Mouse (Mus musculus) forebrain, postnatal 0 days (tissue): ENCODE measurements at regions not wholly inside any gene's neighbourhood (a gene's known extent, or its start where the extent isn't known, plus 50 kb on each side); places are given as distances from the start of the nearest gene placed in this dataset.

Source experiments
- ATAC-seq: fragments of 200-750 bp; cut with Nextera tagmentation; 2 replicates; pipeline ENCODE4 v1.8.0; 2017; ENCODE audit warnings: mild to moderate bottlenecking, moderate library complexity
- DNase-seq: peaks from one replicate; pipeline ENCODE4 v3.0.0-alpha.2; 2015
- H3K27ac ChIP-seq: fragments of 300-500 bp; sonication (generic); 2 replicates; pipeline ENCODE4 v1.5.1; 2014; ENCODE audit warnings: low read depth, mild to moderate bottlenecking, antibody characterized with exemption, low read length, moderate library complexity, mixed read lengths
- H3K27me3 ChIP-seq: fragments of 300-500 bp; sonication (generic); 2 replicates; pipeline ENCODE4 v1.6.1; 2014; ENCODE audit warnings: mild to moderate bottlenecking, low read length, mixed read lengths; ENCODE audit not compliant: insufficient read depth
- H3K36me3 ChIP-seq: fragments of 300-500 bp; sonication (generic); 2 replicates; pipeline ENCODE4 v1.6.1; 2014; ENCODE audit warnings: mild to moderate bottlenecking, moderate library complexity; ENCODE audit not compliant: insufficient read depth
- H3K4me1 ChIP-seq: fragments of 300-500 bp; sonication (generic); 2 replicates; pipeline ENCODE4 v1.6.1; 2014; ENCODE audit warnings: antibody characterized with exemption; ENCODE audit not compliant: insufficient read depth
- H3K4me2 ChIP-seq: fragments of 300-500 bp; sonication (generic); 2 replicates; pipeline ENCODE4 v1.6.1; 2014; ENCODE audit warnings: low read depth, mild to moderate bottlenecking, moderate library complexity
- H3K4me3 ChIP-seq: fragments of 300-500 bp; sonication (generic); 2 replicates; pipeline ENCODE4 v1.5.1; 2014; ENCODE audit warnings: low read depth, low read length, mixed read lengths
- H3K9ac ChIP-seq: fragments of 300-500 bp; sonication (generic); 2 replicates; pipeline ENCODE4 v1.6.1; 2014; ENCODE audit warnings: mild to moderate bottlenecking
- H3K9me3 ChIP-seq: fragments of 300-500 bp; sonication (generic); 2 replicates; pipeline ENCODE4 v1.6.1; 2016; ENCODE audit warnings: low read length
- CTCF ChIP-seq: sonication (generic); IDR thresholded peaks from 2 replicates; pipeline ENCODE4 v1.5.1; 2016; ENCODE audit warnings: antibody characterized with exemption, control low read depth, low read depth
- WGBS: fragments of 180-500 bp; shearing (Covaris S2); extraction: QIAGEN DNeasy Blood & Tissue Kit; methylation state at CpG from one replicate; pipeline ENCODE4 v1.1.7; 2014; 5-methylcytosine and 5-hydroxymethylcytosine counted together

DNA sequence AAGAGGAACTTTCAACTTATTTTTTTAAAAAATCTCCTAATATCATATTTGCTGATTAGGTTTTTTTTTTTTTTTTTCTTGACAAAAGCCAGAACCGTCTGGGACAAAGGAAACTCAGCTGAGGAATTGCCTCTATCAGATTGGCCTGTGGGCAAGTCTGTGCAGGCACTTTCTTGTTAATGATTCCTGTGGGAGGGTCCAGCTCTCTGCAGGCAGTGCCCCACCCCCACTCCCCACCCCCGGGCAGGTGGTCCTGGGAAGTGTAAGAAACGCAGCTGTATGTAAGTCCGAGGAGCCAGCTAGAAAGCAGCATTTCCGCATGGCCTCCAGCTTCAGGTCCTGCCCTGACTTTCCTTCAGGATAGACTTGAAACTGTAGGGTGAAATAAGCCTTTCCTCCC, 377.7 kb downstream of the Sox2 start:
- Histone ChIP-seq H3K4me1 (0 out of 2 replicates have a peak, but pooled peaks cover 2% of the 10 kb centered on the region), H3K4me3 (no peak overlapping the region), H3K4me2 (no peak overlapping the region), H3K9ac (no peak overlapping the region), H3K27ac (no peak overlapping the region), H3K36me3 (no peaks in the 10 kb centered on the region), H3K9me3 (no peaks in the 10 kb centered on the region), H3K27me3 (no peaks in the 10 kb centered on the region)
- TF ChIP-seq CTCF, result no peak
- WGBS, result 21% methylated on average over 5 of the region's 5 CpGs
- ATAC-seq, result no peak
- no peak for DNase-seq

DNA sequence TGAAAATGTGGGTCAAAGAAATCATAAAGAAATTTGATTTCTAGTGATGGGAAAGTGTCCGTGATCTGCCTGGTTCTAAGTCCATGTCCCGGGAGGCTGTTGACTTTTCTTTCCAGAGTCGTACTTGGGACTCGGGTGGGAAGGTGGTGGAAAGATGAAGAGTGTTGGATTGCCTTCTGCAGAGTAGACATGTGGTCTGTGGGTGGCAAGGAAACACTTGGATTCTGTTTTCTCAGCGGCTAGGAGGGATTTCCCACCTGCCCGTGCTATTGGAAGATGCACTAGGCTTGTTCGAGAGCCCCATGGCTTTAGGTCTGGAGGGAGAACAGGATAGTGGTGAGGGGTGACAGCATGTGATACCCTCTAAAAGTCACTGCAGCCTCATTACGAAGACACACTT, 379.7 kb downstream of the Sox2 start:
- no peak for ATAC-seq
- WGBS, result 95% methylated on average over 8 of the region's 8 CpGs

GRCm38 (mm10) chr3:35033587-35033986, 383.4 kb downstream of the Sox2 start:
- no peaks in the 10 kb centered on the region for H3K36me3 ChIP-seq
- no peaks in the 10 kb centered on the region for H3K4me1 ChIP-seq
- DNase-seq (no peak), ATAC-seq (no peak)
- no peaks in the 10 kb centered on the region for H3K27me3 ChIP-seq
- TF ChIP-seq CTCF, result no peak
- 69% methylated on average over 8 of the region's 8 CpGs for WGBS
- no peaks in the 10 kb centered on the region for H3K9me3 ChIP-seq
- no peak overlapping the region for H3K4me3 ChIP-seq
- H3K9ac ChIP-seq, result no peak overlapping the region
- no peak overlapping the region for H3K27ac ChIP-seq
- no peak overlapping the region for H3K4me2 ChIP-seq

More for the DNA sequence above, 379.7 kb downstream of the Sox2 start:
- no peak overlapping the region for H3K4me2 ChIP-seq
- DNase-seq, result no peak
- H3K9ac ChIP-seq, result no peak overlapping the region
- no peaks in the 10 kb centered on the region for H3K9me3 ChIP-seq
- no peak overlapping the region for H3K4me3 ChIP-seq
- H3K27me3 ChIP-seq, result no peaks in the 10 kb centered on the region
- 0 out of 2 replicates have a peak, but pooled peaks cover 2% of the 10 kb centered on the region for H3K4me1 ChIP-seq
- H3K36me3 ChIP-seq, result no peaks in the 10 kb centered on the region
- H3K27ac ChIP-seq, result no peak overlapping the region
- no peak for TF ChIP-seq CTCF

DNA sequence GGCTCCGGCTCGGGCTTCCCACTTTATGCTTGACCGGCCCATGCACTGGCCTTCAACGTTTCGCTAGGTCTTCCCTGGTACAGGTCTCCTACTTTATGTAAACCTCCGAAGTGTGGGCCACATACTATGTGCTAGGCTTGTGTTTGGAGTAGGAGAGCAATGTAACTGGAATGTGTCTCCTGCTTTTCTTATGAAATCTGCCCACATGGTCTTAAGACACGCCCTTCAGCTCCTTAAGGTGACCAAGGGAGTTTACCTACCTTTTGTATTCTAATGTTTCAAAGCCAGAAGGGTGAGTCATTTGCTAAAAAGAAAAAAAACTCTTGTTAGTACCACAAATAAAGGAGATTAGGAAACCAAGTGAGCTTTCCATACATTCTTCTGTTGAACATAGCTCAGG, 385.0 kb downstream of the Sox2 start:
- H3K4me3 ChIP-seq, result no peak overlapping the region
- ATAC-seq, result no peak
- DNase-seq, result no peak
- TF ChIP-seq CTCF, result no peak
- no peaks in the 10 kb centered on the region for H3K27me3 ChIP-seq
- no peak overlapping the region for H3K27ac ChIP-seq
- H3K9ac ChIP-seq, result no peak overlapping the region
- H3K4me1 ChIP-seq, result no peaks in the 10 kb centered on the region
- H3K9me3 ChIP-seq, result no peaks in the 10 kb centered on the region
- no peak overlapping the region for H3K4me2 ChIP-seq
- 88% methylated on average over 7 of the region's 7 CpGs for WGBS
- H3K36me3 ChIP-seq, result no peaks in the 10 kb centered on the region

DNA sequence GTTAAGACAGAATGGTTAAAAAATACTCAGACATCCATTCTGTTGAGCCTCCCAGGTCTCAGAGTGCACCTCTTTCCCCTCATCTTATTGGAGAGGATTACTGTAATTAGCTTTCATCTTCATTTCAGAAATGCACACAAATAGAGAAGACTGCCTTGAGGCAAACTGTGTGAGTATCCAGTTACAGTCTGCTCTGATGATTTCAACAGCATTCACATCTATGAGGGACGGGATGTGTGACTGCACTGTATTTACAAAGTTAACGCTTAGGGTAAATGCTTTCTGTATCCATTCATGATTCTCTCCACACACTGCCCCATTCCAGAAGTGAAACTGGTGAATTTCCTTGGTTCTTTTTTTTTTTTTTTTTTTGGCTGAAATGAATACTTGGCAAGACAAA, 393.5 kb downstream of the Sox2 start:
- TF ChIP-seq CTCF, result no peak
- 54% methylated on average over 2 of the region's 2 CpGs for WGBS
- H3K4me3 ChIP-seq, result no peak overlapping the region
- H3K9me3 ChIP-seq, result no peaks in the 10 kb centered on the region
- H3K9ac ChIP-seq, result no peak overlapping the region
- DNase-seq (no peak), ATAC-seq (no peak)
- no peak overlapping the region for H3K27ac ChIP-seq
- no peaks in the 10 kb centered on the region for H3K4me1 ChIP-seq
- H3K4me2 ChIP-seq, result no peak overlapping the region
- no peaks in the 10 kb centered on the region for H3K36me3 ChIP-seq
- no peaks in the 10 kb centered on the region for H3K27me3 ChIP-seq

- ATAC-seq, result no peak
- WGBS, result 21% methylated on average over 4 of the region's 4 CpGs
- H3K9me3 ChIP-seq, result no peaks in the 10 kb centered on the region
These were observed 409.2 kb downstream of the Sox2 start for GRCm38 (mm10) chr3:35059438-35059837.

DNA sequence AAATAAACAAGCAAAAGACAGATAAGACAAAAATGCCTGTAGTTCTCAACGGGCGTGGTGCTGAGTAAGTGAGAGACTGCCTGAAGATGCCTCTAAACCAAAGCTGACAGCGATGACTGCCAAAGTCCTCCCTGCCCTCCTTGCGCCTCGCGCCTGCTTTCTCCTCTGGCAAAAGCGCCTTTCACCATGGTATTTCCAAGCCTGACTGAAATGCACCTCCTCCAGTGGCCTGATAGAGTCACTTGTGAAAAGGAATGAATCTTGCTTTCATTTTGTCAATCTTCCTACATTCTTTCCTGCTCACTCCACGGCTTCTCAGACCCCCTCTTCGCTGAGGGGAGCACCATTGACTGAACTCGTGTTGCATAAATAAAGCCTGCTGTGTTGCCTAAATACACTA, 409.8 kb downstream of the Sox2 start:
- H3K4me2 ChIP-seq, result peak overlapping the region; percentile 17; the same call in 1 of the 2 replicates
- ATAC-seq, result no peak; the same call in 1 of the 2 replicates

More at GRCm38 (mm10) chr3:35059438-35059837, 409.2 kb downstream of the Sox2 start:
- Histone ChIP-seq H3K27me3 (no peaks in the 10 kb centered on the region), H3K9ac (no peak overlapping the region), H3K4me1 (no peaks in the 10 kb centered on the region), H3K4me2 (no peak overlapping the region), H3K27ac (no peak overlapping the region), H3K4me3 (no peak overlapping the region), H3K36me3 (no peaks in the 10 kb centered on the region)
- DNase-seq, result no peak
- no peak for TF ChIP-seq CTCF

More for the DNA sequence above, 409.8 kb downstream of the Sox2 start:
- Histone ChIP-seq H3K9ac (no peak overlapping the region), H3K27ac (no peak overlapping the region), H3K36me3 (no peaks in the 10 kb centered on the region), H3K4me3 (no peak overlapping the region), H3K9me3 (no peaks in the 10 kb centered on the region), H3K27me3 (no peaks in the 10 kb centered on the region), H3K4me1 (no peaks in the 10 kb centered on the region)
- peak; percentile 6 for DNase-seq
- TF ChIP-seq CTCF, result no peak
- WGBS, result 10% methylated on average over 10 of the region's 10 CpGs
